Mouse (Mus musculus) T-helper 2 cell (primary cell): Measurements from ENCODE around the gene Lrch4.

Experiments
- in situ Hi-C: fragments of 300-600 bp; cut with MboI, MseI; formaldehyde crosslinking; loops from one replicate; pipeline ENCODE4 v1.15.1; 2025; ENCODE audit warnings: high pct_unique_total_duplicates

Lrch4 gene

GRCm38 (mm10) chr5:137628498-137629305 lies at the start of gene Lrch4, which contains the start of the genes Fbxo24 and Gm20605:
Gene Lrch4, plus strand, starts transcription at chr5:137629121.
Gene Fbxo24, minus strand, starts transcription at chr5:137629002.
Gene Gm20605, plus strand, starts transcription at chr5:137629175.
- in situ Hi-C loops, result no loop called here

GRCm38 (mm10) chr5:137580246-137580645 lies 48.7 kb upstream of the Lrch4 start:
- in situ Hi-C loops, result no loop called here

- in situ Hi-C loops, result no loop called here
Observed at GRCm38 (mm10) chr5:137582702-137583101, 46.2 kb upstream of the Lrch4 start.

GRCm38 (mm10) chr5:137583670-137584169 lies 45.2 kb upstream of the Lrch4 start:
- in situ Hi-C loops, result no loop called here

- in situ Hi-C loops, result no loop called here
Observed at GRCm38 (mm10) chr5:137584976-137585375, 43.9 kb upstream of the Lrch4 start.

- in situ Hi-C loops, result loop anchor here (10.0 kb wide), 1 partner anchor 86 kb away; the partner anchor contains the start of gene Pop7
Observed at GRCm38 (mm10) chr5:137590507-137590906, 38.4 kb upstream of the Lrch4 start.

GRCm38 (mm10) chr5:137595921-137596320 lies 33.0 kb upstream of the Lrch4 start:
- in situ Hi-C loops, result loop anchor here (5.0 to 10.0 kb wide), 2 partner anchors 64 to 91 kb away; partner anchors contain the start of genes Epo, Gnb2 and Pop7

GRCm38 (mm10) chr5:137596601-137597261 lies 32.2 kb upstream of the Lrch4 start:
- in situ Hi-C loops, result loop anchor here (5.0 to 10.0 kb wide), 2 partner anchors 64 to 92 kb away; partner anchors contain the start of genes Epo, Gnb2 and Pop7

- in situ Hi-C loops, result loop anchor here (5.0 to 10.0 kb wide), 2 partner anchors 65 to 93 kb away; partner anchors contain the start of genes Epo, Gnb2 and Pop7
Observed at GRCm38 (mm10) chr5:137597625-137598024, 31.3 kb upstream of the Lrch4 start.

GRCm38 (mm10) chr5:137598100-137598826 lies 30.7 kb upstream of the Lrch4 start:
- in situ Hi-C loops, result loop anchor here (5.0 to 10.0 kb wide), 2 partner anchors 66 to 93 kb away; partner anchors contain the start of genes Epo, Gnb2 and Pop7

- in situ Hi-C loops, result loop anchor here (5.0 to 10.0 kb wide), 2 partner anchors 67 to 95 kb away; partner anchors contain the start of genes Epo, Gnb2 and Pop7
Observed at GRCm38 (mm10) chr5:137599600-137599999, 29.3 kb upstream of the Lrch4 start.

GRCm38 (mm10) chr5:137600281-137600618 lies 28.7 kb upstream of the Lrch4 start:
- in situ Hi-C loops, result loop anchor here (5.0 to 25.0 kb wide), 3 partner anchors 42 to 1662 kb away; partner anchors contain the start of genes Get4, Sap25 and Ufsp1

GRCm38 (mm10) chr5:137600619-137601364 lies 28.1 kb upstream of the Lrch4 start, which contains the start of gene Mospd3:
Gene Mospd3, minus strand, starts transcription at chr5:137601058.
- in situ Hi-C loops, result loop anchor here (5.0 to 25.0 kb wide), 3 partner anchors 42 to 1662 kb away; partner anchors contain the start of genes Get4, Sap25 and Ufsp1

- in situ Hi-C loops, result loop anchor here (5.0 to 25.0 kb wide), 3 partner anchors 41 to 1661 kb away; partner anchors contain the start of genes Get4, Sap25 and Ufsp1
Observed at GRCm38 (mm10) chr5:137601365-137601729, 27.6 kb upstream of the Lrch4 start.

- in situ Hi-C loops, result loop anchor here (10.0 to 25.0 kb wide), 2 partner anchors 313 to 1654 kb away; partner anchors contain the start of genes Get4 and Ufsp1
Observed at GRCm38 (mm10) chr5:137607860-137608653, 20.9 kb upstream of the Lrch4 start.

- in situ Hi-C loops, result loop anchor here (10.0 to 25.0 kb wide), 2 partner anchors 314 to 1654 kb away; partner anchors contain the start of genes Get4 and Ufsp1
Observed at GRCm38 (mm10) chr5:137608654-137609190, 20.2 kb upstream of the Lrch4 start.

GRCm38 (mm10) chr5:137609292-137609691 lies 19.6 kb upstream of the Lrch4 start:
- in situ Hi-C loops, result loop anchor here (10.0 to 25.0 kb wide), 2 partner anchors 314 to 1653 kb away; partner anchors contain the start of genes Get4 and Ufsp1

GRCm38 (mm10) chr5:137610056-137610455 lies 18.9 kb upstream of the Lrch4 start:
- in situ Hi-C loops, result loop anchor here (25.0 kb wide), 1 partner anchor 1652 kb away; the partner anchor contains the start of gene Get4
